Mouse (Mus musculus) left cerebral cortex, postnatal 10 days (tissue): ENCODE data around the gene Edem3. TPM values are rescaled to one million over a fixed set of nuclear protein-coding genes. Genes with fewer than 3 reads are reported as not detected.
"Not testable (repeated sequence)": the region's sequence is repeated elsewhere in the genome, so short reads cannot be mapped to it uniquely, and the experiment has no call there.

Experiments used
- DNase-seq, 2 experiments: peaks; one replicate each; pipeline ENCODE4 v3.0.0; 2021 to 2022; ENCODE audit warnings: low spot score in 2 of 2, mixed read lengths in 1 of 2; ENCODE audit errors: extremely low spot score in 1 of 2
- intact Hi-C: fragments of 180-260 bp; cut with DNase I; formaldehyde crosslinking; loops from one replicate; pipeline ENCODE4 v1.15.1; 2025
- total RNA-seq, 2 experiments: library from RNA; stranded (reverse); gene quantifications; 2 replicates each; pipeline ENCODE4 v1.2.3; 2021

Gene Edem3
- total RNA-seq, 2 experiments from 2014 or later, result 41.7 to 43.1 TPM

- intact Hi-C loops, result no loop called here
- DNase-seq, result no peak
Measured at GRCm38 (mm10) chr1:151737146-151737545, 18.0 kb upstream of the Edem3 start.

GRCm38 (mm10) chr1:151741199-151741621, 14.0 kb upstream of the Edem3 start:
- intact Hi-C loops, result no loop called here
- no peak for DNase-seq

- not testable (repeated sequence) for DNase-seq
Measured at GRCm38 (mm10) chr1:151749894-151750293, 5.3 kb upstream of the Edem3 start.

GRCm38 (mm10) chr1:151752946-151753345, 2.2 kb upstream of the Edem3 start:
- intact Hi-C loops, result no loop called here

More at GRCm38 (mm10) chr1:151749894-151750293, 5.3 kb upstream of the Edem3 start:
- intact Hi-C loops, result not testable (repeated sequence)

GRCm38 (mm10) chr1:151753374-151753929, 1.7 kb upstream of the Edem3 start:
- intact Hi-C loops, result no loop called here
- DNase-seq, result no peak

More at GRCm38 (mm10) chr1:151752946-151753345, 2.2 kb upstream of the Edem3 start:
- no peak for DNase-seq

GRCm38 (mm10) chr1:151754028-151754489, 1.1 kb upstream of the Edem3 start:
- DNase-seq, result no peak
- intact Hi-C loops, result no loop called here

GRCm38 (mm10) chr1:151755660-151756424, 671 bp downstream of the Edem3 start:
- peak in 1 of 2 experiments; percentile 32 for DNase-seq
- intact Hi-C loops, result no loop called here

GRCm38 (mm10) chr1:151756425-151756728, 1.2 kb downstream of the Edem3 start:
- intact Hi-C loops, result no loop called here
- DNase-seq, result no peak

GRCm38 (mm10) chr1:151758301-151758700, 3.1 kb downstream of the Edem3 start:
- intact Hi-C loops, result no loop called here
- DNase-seq, result no peak

- no peak for DNase-seq
- intact Hi-C loops, result no loop called here
Measured at GRCm38 (mm10) chr1:151758991-151759390, 3.8 kb downstream of the Edem3 start.

GRCm38 (mm10) chr1:151764236-151764635, 9.1 kb downstream of the Edem3 start:
- DNase-seq, result no peak
- intact Hi-C loops, result no loop called here

GRCm38 (mm10) chr1:151766166-151766565, 11.0 kb downstream of the Edem3 start:
- intact Hi-C loops, result no loop called here
- no peak for DNase-seq

GRCm38 (mm10) chr1:151766976-151767654, 11.9 kb downstream of the Edem3 start:
- no peak for DNase-seq
- intact Hi-C loops, result no loop called here

- DNase-seq, result no peak
Measured at GRCm38 (mm10) chr1:151769200-151769913, 14.2 kb downstream of the Edem3 start.

GRCm38 (mm10) chr1:151777616-151778015, 22.4 kb downstream of the Edem3 start:
- intact Hi-C loops, result no loop called here
- DNase-seq, result no peak

More at GRCm38 (mm10) chr1:151769200-151769913, 14.2 kb downstream of the Edem3 start:
- intact Hi-C loops, result no loop called here

- intact Hi-C loops, result no loop called here
- no peak for DNase-seq
Measured at GRCm38 (mm10) chr1:151778592-151778991, 23.4 kb downstream of the Edem3 start.

- intact Hi-C loops, result no loop called here
- DNase-seq, result no peak
Measured at GRCm38 (mm10) chr1:151779306-151779705, 24.1 kb downstream of the Edem3 start.

- no peak for DNase-seq
- intact Hi-C loops, result no loop called here
Measured at GRCm38 (mm10) chr1:151781447-151781846, 26.3 kb downstream of the Edem3 start.

GRCm38 (mm10) chr1:151783403-151783802, 28.2 kb downstream of the Edem3 start:
- intact Hi-C loops, result no loop called here
- no peak for DNase-seq
